Mouse (Mus musculus) liver, embryonic 14.5 days (tissue): ENCODE data around the gene Aadat. TPM values are rescaled to one million over a fixed set of nuclear protein-coding genes. Genes with fewer than 3 reads are reported as not detected.
"Not testable (repeated sequence)": the region's sequence is repeated elsewhere in the genome, so short reads cannot be mapped to it uniquely, and the experiment has no call there.

Experiments used
- ATAC-seq: fragments of 200-750 bp; cut with Nextera tagmentation; 2 replicates; pipeline ENCODE4 v1.8.0; 2017; ENCODE audit warnings: moderate number of reproducible peaks, mild to moderate bottlenecking, moderate library complexity; ENCODE audit not compliant: insufficient read depth
- DNase-seq, 3 experiments: peaks; one replicate each; pipeline ENCODE4 v3.0.0-alpha.2; 2012 to 2013; ENCODE audit warnings: low read depth in 3 of 3, low spot score in 3 of 3
- H3K27ac ChIP-seq: fragments of 300-500 bp; sonication (generic); 2 replicates; pipeline ENCODE4 v1.5.1; 2014; ENCODE audit warnings: moderate library complexity, mild to moderate bottlenecking, control low read depth, inconsistent platforms
- H3K27me3 ChIP-seq: fragments of 300-500 bp; sonication (generic); 2 replicates; pipeline ENCODE4 v1.6.1; 2014; ENCODE audit warnings: mild to moderate bottlenecking, low read length, moderate library complexity; ENCODE audit not compliant: control insufficient read depth, insufficient read depth
- H3K36me3 ChIP-seq: fragments of 300-500 bp; sonication (generic); replicated peaks from 2 replicates; pipeline ENCODE4 v1.6.1; 2014; ENCODE audit warnings: low read depth; ENCODE audit not compliant: control insufficient read depth, insufficient read depth
- H3K4me1 ChIP-seq, 2 experiments: fragments of 200-500 bp in 1 of 2; fragments of 300-500 bp in 1 of 2; sonication (generic) in 1 of 2; replicated peaks; 2 replicates each; pipeline ENCODE4 v1.6.1; 2012 to 2014; ENCODE audit warnings: antibody characterized with exemption in 1 of 2, inconsistent platforms in 1 of 2, low read length in 1 of 2; ENCODE audit not compliant: control insufficient read depth in 2 of 2, insufficient read depth in 2 of 2
- H3K4me2 ChIP-seq: fragments of 300-500 bp; sonication (generic); 2 replicates; pipeline ENCODE4 v1.6.1; 2014; ENCODE audit warnings: low read depth, mild to moderate bottlenecking, control low read depth, moderate library complexity
- H3K4me3 ChIP-seq, 2 experiments: fragments of 200-500 bp in 1 of 2; fragments of 300-500 bp in 1 of 2; sonication (generic) in 1 of 2; 2 replicates each; pipeline ENCODE4 v1.5.1; 2012 to 2014; ENCODE audit warnings: low read depth in 2 of 2, low read length in 2 of 2, mild to moderate bottlenecking in 2 of 2, control low read depth in 1 of 2, inconsistent platforms in 1 of 2, moderate library complexity in 1 of 2; ENCODE audit not compliant: insufficient read depth in 1 of 2
- H3K9ac ChIP-seq: fragments of 300-500 bp; sonication (generic); replicated peaks from 2 replicates; pipeline ENCODE4 v1.6.1; 2014; ENCODE audit warnings: mild to moderate bottlenecking, control low read depth, moderate library complexity
- H3K9me3 ChIP-seq: fragments of 300-500 bp; sonication (generic); 2 replicates; pipeline ENCODE4 v1.6.1; 2016; ENCODE audit warnings: low read length, mixed read lengths; ENCODE audit not compliant: control insufficient read depth
- CTCF ChIP-seq: IDR thresholded peaks from 2 replicates; pipeline ENCODE4 v1.5.1; 2016; ENCODE audit warnings: antibody characterized with exemption, low read depth, control low read depth
- EP300 ChIP-seq: IDR thresholded peaks from 2 replicates; pipeline ENCODE4 v1.6.1; 2016; ENCODE audit warnings: antibody characterized with exemption, low read depth
- WGBS: fragments of 180-500 bp; shearing (Covaris S2); extraction: QIAGEN DNeasy Blood & Tissue Kit; methylation state at CpG from one replicate; pipeline ENCODE4 v1.1.7; 2014; ENCODE audit not compliant: insufficient replicate concordance; 5-methylcytosine and 5-hydroxymethylcytosine counted together
- polyA plus RNA-seq, 2 experiments: library from polyadenylated mRNA; depleted of rRNA in 1 of 2; stranded (reverse) in 1 of 2; unstranded in 1 of 2; fragments of >200 nt; fragmentation: Nextera tagmentation in 1 of 2; extraction: Ambion mirVana in 1 of 2; gene quantifications; 2 replicates each; pipeline versions ENCODE4 v1.2.1 to v1.2.3; 2012 to 2014

Gene Aadat
- polyA plus RNA-seq, 2 experiments = 7.6 to 8.7 TPM

- H3K27ac ChIP-seq = no peak overlapping the region
- H3K4me3 ChIP-seq = no peak overlapping the region
- H3K36me3 ChIP-seq = no peaks in the 10 kb centered on the region
- no peaks in the 10 kb centered on the region for H3K4me1 ChIP-seq
- DNase-seq (no peak), ATAC-seq (no peak)
- no peak overlapping the region for H3K9ac ChIP-seq
- H3K9me3 ChIP-seq = no peaks in the 10 kb centered on the region
- 37% methylated on average over 1 of the region's 1 CpGs for WGBS
- H3K4me2 ChIP-seq = no peak overlapping the region
- TF ChIP-seq CTCF (no peak), EP300 (no peak)
- H3K27me3 ChIP-seq = no peaks in the 10 kb centered on the region
These were observed 71.5 kb downstream of the Aadat start for GRCm38 (mm10) chr8:60577231-60577630.

DNA sequence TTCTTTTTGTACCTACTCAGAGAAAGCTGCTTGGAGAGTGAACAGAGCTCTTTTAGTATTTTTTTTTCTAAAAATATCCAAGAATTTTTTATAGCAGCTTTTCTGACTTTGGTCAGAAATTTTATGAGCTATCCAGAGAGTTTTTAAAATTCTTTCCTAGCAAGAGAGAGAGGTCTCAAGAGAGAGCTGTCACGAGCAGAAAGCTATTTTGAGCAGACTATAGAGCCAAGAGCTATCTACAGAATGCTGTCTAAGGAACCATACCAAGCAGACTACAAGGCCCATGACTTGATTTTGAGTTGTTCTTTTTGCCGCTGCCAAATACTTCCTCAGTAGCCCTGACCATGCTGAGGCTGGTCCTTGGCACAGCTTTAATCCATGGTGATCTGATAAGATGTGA lies 77.6 kb downstream of the Aadat start:
- no peak for TF ChIP-seq CTCF
- no peak for TF ChIP-seq EP300
- no peak for DNase-seq

GRCm38 (mm10) chr8:60591352-60592105 lies 85.8 kb downstream of the Aadat start:
- not testable (repeated sequence) for H3K27me3 ChIP-seq, H3K4me1 ChIP-seq, ATAC-seq, H3K9me3 ChIP-seq, DNase-seq, H3K4me2 ChIP-seq, H3K36me3 ChIP-seq, H3K27ac ChIP-seq, H3K9ac ChIP-seq, H3K4me3 ChIP-seq
- 65% methylated on average over 29 of the region's 29 CpGs for WGBS

More for the DNA sequence above, 77.6 kb downstream of the Aadat start:
- Histone ChIP-seq H3K9ac (no peak overlapping the region), H3K9me3 (no peaks in the 10 kb centered on the region), H3K36me3 (no peaks in the 10 kb centered on the region), H3K4me2 (no peak overlapping the region), H3K4me1 (no peaks in the 10 kb centered on the region), H3K27me3 (no peaks in the 10 kb centered on the region), H3K4me3 (no peak overlapping the region), H3K27ac (no peak overlapping the region)
- 58% methylated on average over 2 of the region's 2 CpGs for WGBS
- ATAC-seq = no peak

GRCm38 (mm10) chr8:60594761-60595160 lies 89.0 kb downstream of the Aadat start:
- Histone ChIP-seq H3K9ac (no peak overlapping the region), H3K4me2 (no peak overlapping the region), H3K27me3 (no peaks in the 10 kb centered on the region), H3K4me3 (no peak overlapping the region), H3K27ac (no peak overlapping the region), H3K36me3 (no peaks in the 10 kb centered on the region), H3K4me1 (no peaks in the 10 kb centered on the region), H3K9me3 (no peaks in the 10 kb centered on the region)
- no peak for TF ChIP-seq EP300
- peak; percentile 52 for TF ChIP-seq CTCF
- 46% methylated on average over 3 of the region's 3 CpGs for WGBS
- no peak for DNase-seq
- no peak for ATAC-seq

Other genes starting within 250 kb of the Aadat start
- not detected in 2 replicates for gene Gm10283, start 2.7 kb upstream of the Aadat start, polyA plus RNA-seq (2012; rRNA removed)
- gene Gm10283, start 2.7 kb upstream of the Aadat start, polyA plus RNA-seq (2014; fragmentation: Nextera tagmentation; extraction: Ambion mirVana) = not detected in 2 replicates
- 0.24 and 0.30 TPM in 2 replicates for gene Mfap3l, start 126.9 kb downstream of the Aadat start, polyA plus RNA-seq (2012; rRNA removed)
- 0.24 and 0.43 TPM in 2 replicates for gene Mfap3l, start 126.9 kb downstream of the Aadat start, polyA plus RNA-seq (2014; fragmentation: Nextera tagmentation; extraction: Ambion mirVana)